Mouse (Mus musculus) heart, adult 2 months (tissue): ENCODE data around the gene Nanos3. TPM values are rescaled to one million over a fixed set of nuclear protein-coding genes. Genes with fewer than 3 reads are reported as not detected.

ENCODE experiments used
- DNase-seq, 2 experiments: peaks; one replicate each; pipeline ENCODE4 v3.0.0; 2021
- H3K27ac ChIP-seq: fragments of 200-600 bp; 2 replicates; pipeline ENCODE4 v1.8.1; 2022
- H3K27me3 ChIP-seq: fragments of 200-500 bp; 2 replicates; pipeline ENCODE4 v1.6.1; 2012; ENCODE audit warnings: mild to moderate bottlenecking, low read length, inconsistent platforms, mixed read lengths; ENCODE audit not compliant: control insufficient read depth, insufficient read depth
- H3K36me3 ChIP-seq: fragments of 200-500 bp; 2 replicates; pipeline ENCODE4 v1.6.1; 2012; ENCODE audit warnings: low read length, inconsistent platforms; ENCODE audit not compliant: control insufficient read depth, insufficient read depth
- H3K4me1 ChIP-seq: fragments of 200-500 bp; 2 replicates; pipeline ENCODE4 v1.6.1; 2011; ENCODE audit warnings: low read length; ENCODE audit not compliant: control insufficient read depth, insufficient read depth
- H3K4me3 ChIP-seq: fragments of 200-600 bp; 2 replicates; pipeline ENCODE4 v1.8.1; 2022
- H3K79me2 ChIP-seq: fragments of 200-500 bp; replicated peaks from 2 replicates; pipeline ENCODE4 v1.6.1; 2012; ENCODE audit warnings: mild to moderate bottlenecking, inconsistent platforms, low read length, moderate library complexity, mixed read lengths; ENCODE audit not compliant: control insufficient read depth, insufficient read depth
- H3K9ac ChIP-seq: fragments of 200-500 bp; 2 replicates; pipeline ENCODE4 v1.6.1; 2012; ENCODE audit warnings: low read depth, mild to moderate bottlenecking, control low read depth, inconsistent platforms, low read length, mixed read lengths
- CTCF ChIP-seq: fragments of 200-600 bp; IDR thresholded peaks from 2 replicates; pipeline ENCODE4 v1.8.1; 2022; ENCODE audit warnings: antibody characterized with exemption, mild to moderate bottlenecking, moderate library complexity
- EP300 ChIP-seq: fragments of 200-500 bp; IDR thresholded peaks from 2 replicates; pipeline ENCODE4 v1.6.1; 2011; ENCODE audit warnings: low read depth, low read length, control low read depth; ENCODE audit not compliant: insufficient read depth
- POLR2A ChIP-seq: fragments of 200-500 bp; IDR thresholded peaks from 2 replicates; pipeline ENCODE4 v1.6.1; 2011; ENCODE audit warnings: mild to moderate bottlenecking, low read depth, low read length, control low read depth; ENCODE audit not compliant: insufficient read depth
- WGBS: fragments of 180-500 bp; shearing (Covaris S2); methylation state at CpG from one replicate; pipeline ENCODE4 v1.1.7; 2018; 5-methylcytosine and 5-hydroxymethylcytosine counted together
- intact Hi-C: fragments of 180-260 bp; cut with DNase I; formaldehyde crosslinking; loops from one replicate; pipeline ENCODE4 v1.15.1; 2025
- polyA plus RNA-seq: library from polyadenylated mRNA; depleted of rRNA; stranded (reverse); fragments of >200 nt; gene quantifications from 2 replicates; pipeline ENCODE4 v1.2.3, GENCODE M21; 2012
- total RNA-seq, 2 experiments: library from RNA; stranded (reverse); gene quantifications; 2 replicates each; pipeline ENCODE4 v1.2.3; 2021

The Nanos3 gene
- total and polyA plus RNA-seq, 3 experiments = 0.61 to 1.9 TPM; not detected in 1

GRCm38 (mm10) chr8:84182833-84183232, 2.2 kb downstream of the Nanos3 start:
- H3K4me3 ChIP-seq = peak overlapping the region; percentile 58; the same call in 1 of the 2 replicates
- WGBS = 73% methylated on average over 4 of the region's 4 CpGs
- intact Hi-C loops = loop anchor here (10.0 kb wide), 1 partner anchor 438 kb away; the partner anchor contains the start of gene Adgre5
- peaks cover 6% of the 10 kb centered on the region for H3K4me1 ChIP-seq
- no peak for TF ChIP-seq POLR2A
- TF ChIP-seq CTCF = no peak
- no peak for TF ChIP-seq EP300
- no peaks in the 10 kb centered on the region for H3K27me3 ChIP-seq
- no peaks in the 10 kb centered on the region for H3K79me2 ChIP-seq
- H3K9ac ChIP-seq = peak overlapping the region; percentile 83
- no peak for DNase-seq
- no peaks in the 10 kb centered on the region for H3K36me3 ChIP-seq
- H3K27ac ChIP-seq = no peak overlapping the region

GRCm38 (mm10) chr8:84180530-84181190, 4.4 kb downstream of the Nanos3 start:
- Histone ChIP-seq H3K79me2 (no peaks in the 10 kb centered on the region), H3K4me1 (peaks cover 4% of the 10 kb centered on the region), H3K4me3 (no peak overlapping the region; the same call in 1 of the 2 replicates), H3K27me3 (no peaks in the 10 kb centered on the region), H3K9ac (no peak overlapping the region), H3K27ac (no peak overlapping the region), H3K36me3 (no peaks in the 10 kb centered on the region)
- TF ChIP-seq EP300 (no peak), POLR2A (no peak), CTCF (no peak)
- intact Hi-C loops = loop anchor here (2.0 to 10.0 kb wide), 2 partner anchors 32 to 436 kb away; partner anchors contain the start of genes 4930432K21Rik and Adgre5
- peak; percentile 51 to 57 for DNase-seq
- WGBS = 7% methylated on average over 16 of the region's 16 CpGs

GRCm38 (mm10) chr8:84179946-84180345, 5.1 kb downstream of the Nanos3 start:
- Histone ChIP-seq H3K27ac (no peak overlapping the region), H3K4me1 (peaks cover 4% of the 10 kb centered on the region), H3K36me3 (no peaks in the 10 kb centered on the region), H3K9ac (no peak overlapping the region), H3K79me2 (no peaks in the 10 kb centered on the region), H3K27me3 (no peaks in the 10 kb centered on the region), H3K4me3 (no peak overlapping the region)
- no peak for DNase-seq
- TF ChIP-seq EP300 = no peak
- no peak for TF ChIP-seq CTCF
- TF ChIP-seq POLR2A = no peak
- 53% methylated on average over 4 of the region's 4 CpGs for WGBS
- intact Hi-C loops = loop anchor here (2.0 to 10.0 kb wide), 2 partner anchors 31 to 435 kb away; partner anchors contain the start of genes 4930432K21Rik and Adgre5

DNA sequence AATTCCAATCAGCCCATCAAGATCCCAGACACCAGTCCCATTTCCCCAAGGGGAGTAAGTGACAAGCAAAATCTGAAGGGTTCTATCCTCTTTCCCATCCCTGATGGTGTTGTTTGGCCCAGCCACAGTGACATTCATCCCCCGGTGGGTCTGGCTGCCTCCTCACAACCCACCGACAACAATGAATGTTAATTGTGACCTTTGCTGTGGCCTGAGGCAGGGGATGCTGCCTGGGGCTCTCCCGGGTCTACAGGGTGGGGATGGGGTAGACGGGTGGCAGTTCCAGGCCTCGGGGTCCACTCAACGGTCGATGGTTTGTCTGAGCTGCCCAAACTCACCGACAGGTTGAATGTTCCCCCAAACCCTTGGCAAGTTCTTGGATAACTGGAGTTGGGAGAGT, 6.4 kb downstream of the Nanos3 start:
- Histone ChIP-seq H3K36me3 (no peaks in the 10 kb centered on the region), H3K9ac (no peak overlapping the region), H3K27me3 (no peaks in the 10 kb centered on the region), H3K4me1 (peaks cover 4% of the 10 kb centered on the region), H3K27ac (no peak overlapping the region), H3K4me3 (no peak overlapping the region), H3K79me2 (no peaks in the 10 kb centered on the region)
- intact Hi-C loops = no loop called here
- DNase-seq = no peak
- 92% methylated on average over 8 of the region's 8 CpGs for WGBS
- TF ChIP-seq POLR2A (no peak), CTCF (no peak), EP300 (no peak)

- Histone ChIP-seq H3K4me3 (no peak overlapping the region), H3K9ac (no peak overlapping the region), H3K4me1 (peaks cover 1% of the 10 kb centered on the region; the same call in 1 of the 2 replicates), H3K27ac (no peak overlapping the region), H3K36me3 (no peaks in the 10 kb centered on the region), H3K27me3 (no peaks in the 10 kb centered on the region), H3K79me2 (no peaks in the 10 kb centered on the region)
- TF ChIP-seq POLR2A (no peak), EP300 (no peak), CTCF (no peak)
- intact Hi-C loops = no loop called here
- DNase-seq = no peak
- 95% methylated on average over 3 of the region's 3 CpGs for WGBS
These were observed 7.6 kb downstream of the Nanos3 start for GRCm38 (mm10) chr8:84177405-84177804.

- intact Hi-C loops = no loop called here
- no peak overlapping the region for H3K9ac ChIP-seq
These were observed 8.5 kb downstream of the Nanos3 start for GRCm38 (mm10) chr8:84176560-84176959.

More at GRCm38 (mm10) chr8:84176560-84176959, 8.5 kb downstream of the Nanos3 start:
- no peaks in the 10 kb centered on the region for H3K36me3 ChIP-seq
- H3K4me1 ChIP-seq = peaks cover 1% of the 10 kb centered on the region; the same call in 1 of the 2 replicates
- WGBS = 22% methylated on average over 3 of the region's 3 CpGs
- TF ChIP-seq EP300 (no peak), CTCF (no peak), POLR2A (no peak)
- DNase-seq = no peak
- H3K27ac ChIP-seq = no peak overlapping the region
- no peaks in the 10 kb centered on the region for H3K79me2 ChIP-seq
- H3K4me3 ChIP-seq = no peak overlapping the region
- no peaks in the 10 kb centered on the region for H3K27me3 ChIP-seq
